Mouse (Mus musculus) heart, embryonic 15.5 days (tissue): Measurements from ENCODE around the gene Tns2. TPM values are rescaled to one million over a fixed set of nuclear protein-coding genes. Genes with fewer than 3 reads are reported as not detected.

Source experiments
- ATAC-seq: fragments of 200-750 bp; cut with Nextera tagmentation; replicated peaks from 2 replicates; pipeline ENCODE4 v1.8.0; 2017; ENCODE audit warnings: low read depth, moderate TSS enrichment; ENCODE audit not compliant: insufficient number of reproducible peaks, insufficient read depth, low FRiP score
- H3K27ac ChIP-seq: fragments of 300-500 bp; sonication (generic); 2 replicates; pipeline ENCODE4 v1.5.1; 2015; ENCODE audit warnings: mild to moderate bottlenecking, inconsistent platforms
- H3K27me3 ChIP-seq: fragments of 300-500 bp; sonication (generic); 2 replicates; pipeline ENCODE4 v1.6.1; 2015; ENCODE audit warnings: inconsistent platforms
- H3K36me3 ChIP-seq: fragments of 300-500 bp; sonication (generic); 2 replicates; pipeline ENCODE4 v1.6.1; 2015; ENCODE audit warnings: mild to moderate bottlenecking, inconsistent platforms
- H3K4me1 ChIP-seq: fragments of 300-500 bp; sonication (generic); replicated peaks from 2 replicates; pipeline ENCODE4 v1.6.1; 2015; ENCODE audit warnings: inconsistent platforms
- H3K4me2 ChIP-seq: fragments of 300-500 bp; sonication (generic); 2 replicates; pipeline ENCODE4 v1.6.1; 2015; ENCODE audit warnings: inconsistent platforms, mild to moderate bottlenecking, moderate library complexity
- H3K4me3 ChIP-seq: fragments of 300-500 bp; sonication (generic); 2 replicates; pipeline ENCODE4 v1.5.1; 2015; ENCODE audit warnings: mild to moderate bottlenecking, inconsistent platforms
- H3K9ac ChIP-seq: fragments of 300-500 bp; sonication (generic); 2 replicates; pipeline ENCODE4 v1.6.1; 2015; ENCODE audit warnings: mild to moderate bottlenecking, inconsistent platforms
- H3K9me3 ChIP-seq: fragments of 300-500 bp; sonication (generic); replicated peaks from 2 replicates; pipeline ENCODE4 v1.6.1; 2016; ENCODE audit warnings: inconsistent platforms
- WGBS: fragments of 180-500 bp; shearing (Covaris S2); methylation state at CpG from one replicate; pipeline ENCODE4 v1.1.7; 2015; ENCODE audit warnings: mixed read lengths; 5-methylcytosine and 5-hydroxymethylcytosine counted together
- polyA plus RNA-seq: library from polyadenylated mRNA; unstranded; fragments of >200 nt; fragmentation: Nextera tagmentation; extraction: Ambion mirVana; gene quantifications from 2 replicates; pipeline ENCODE4 v1.2.1, GENCODE M21; 2015

Tns2 gene
- polyA plus RNA-seq, 1 experiment from 2014 or later, result 31.0 TPM

DNA sequence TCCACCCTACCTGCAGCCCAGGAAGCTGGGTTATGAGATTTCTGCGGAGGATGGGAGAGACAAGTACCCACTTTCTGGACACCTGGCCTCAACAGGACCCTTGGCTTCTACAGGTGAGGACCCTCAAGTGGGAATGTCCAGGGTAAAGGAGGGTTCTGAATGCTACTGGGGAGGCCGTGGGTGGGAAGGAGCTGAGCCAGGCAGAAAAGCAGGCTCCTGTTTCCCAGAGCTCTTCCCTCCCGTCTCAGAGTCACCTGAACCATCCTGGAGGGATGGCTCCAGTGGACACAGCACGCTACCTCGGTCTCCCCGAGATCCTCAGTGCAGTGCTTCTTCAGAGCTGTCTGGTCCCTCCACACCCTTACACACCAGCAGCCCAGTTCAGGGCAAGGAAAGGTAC lies 12.0 kb downstream of the Tns2 start:
- Histone ChIP-seq H3K27ac (no peak overlapping the region), H3K9me3 (no peaks in the 10 kb centered on the region), H3K9ac (no peak overlapping the region), H3K27me3 (no peaks in the 10 kb centered on the region), H3K4me1 (peaks cover 42% of the 10 kb centered on the region), H3K4me3 (no peak overlapping the region), H3K36me3 (peaks cover 93% of the 10 kb centered on the region), H3K4me2 (no peak overlapping the region)
- no peak for ATAC-seq
- WGBS, result 90% methylated on average over 6 of the region's 6 CpGs

DNA sequence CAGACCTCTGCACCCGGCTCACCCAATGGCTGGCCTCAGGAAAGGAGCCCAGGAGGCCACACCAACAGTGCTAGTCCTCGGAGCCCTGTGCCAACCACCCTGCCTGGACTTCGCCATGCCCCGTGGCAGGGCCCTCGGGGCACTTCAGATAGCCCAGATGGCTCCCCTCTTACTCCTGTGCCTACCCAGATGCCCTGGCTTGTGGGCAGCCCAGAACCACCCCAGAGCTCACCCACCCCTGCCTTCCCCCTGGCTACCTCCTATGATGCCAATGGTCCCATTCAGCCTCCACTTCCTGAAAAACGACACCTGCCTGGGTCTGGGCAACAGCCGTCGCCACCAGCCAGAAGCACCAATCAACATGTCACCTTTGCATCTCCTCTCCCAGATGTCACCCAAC lies 12.6 kb downstream of the Tns2 start:
- Histone ChIP-seq H3K9ac (no peak overlapping the region), H3K4me1 (peaks cover 35% of the 10 kb centered on the region), H3K27me3 (no peaks in the 10 kb centered on the region), H3K9me3 (no peaks in the 10 kb centered on the region), H3K27ac (no peak overlapping the region), H3K4me3 (no peak overlapping the region), H3K4me2 (no peak overlapping the region), H3K36me3 (peaks cover 93% of the 10 kb centered on the region)
- 71% methylated on average over 8 of the region's 8 CpGs for WGBS
- no peak for ATAC-seq

DNA sequence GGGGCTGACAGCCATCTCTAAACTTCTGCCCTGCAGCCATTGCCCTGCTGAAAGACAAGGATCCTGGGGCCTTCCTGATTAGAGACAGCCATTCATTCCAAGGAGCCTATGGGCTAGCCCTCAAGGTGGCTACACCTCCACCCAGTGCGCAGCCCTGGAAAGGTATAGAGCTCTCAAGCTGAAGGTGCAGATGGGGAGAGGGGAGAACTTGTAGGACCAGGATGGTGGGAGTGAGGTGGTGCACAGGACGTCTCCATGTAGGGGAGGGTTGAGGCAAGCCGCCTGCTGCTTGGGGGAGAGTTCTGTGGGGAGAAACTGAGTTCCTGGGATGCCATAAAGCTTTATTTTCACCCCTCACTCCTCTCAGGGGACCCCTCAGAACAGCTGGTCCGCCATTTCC lies 13.5 kb downstream of the Tns2 start:
- Histone ChIP-seq H3K9me3 (no peaks in the 10 kb centered on the region), H3K4me3 (no peak overlapping the region), H3K4me2 (no peak overlapping the region), H3K27me3 (no peaks in the 10 kb centered on the region), H3K36me3 (peaks cover 96% of the 10 kb centered on the region), H3K27ac (no peak overlapping the region), H3K9ac (no peak overlapping the region), H3K4me1 (peaks cover 27% of the 10 kb centered on the region)
- WGBS, result 81% methylated on average over 4 of the region's 4 CpGs
- ATAC-seq, result no peak

DNA sequence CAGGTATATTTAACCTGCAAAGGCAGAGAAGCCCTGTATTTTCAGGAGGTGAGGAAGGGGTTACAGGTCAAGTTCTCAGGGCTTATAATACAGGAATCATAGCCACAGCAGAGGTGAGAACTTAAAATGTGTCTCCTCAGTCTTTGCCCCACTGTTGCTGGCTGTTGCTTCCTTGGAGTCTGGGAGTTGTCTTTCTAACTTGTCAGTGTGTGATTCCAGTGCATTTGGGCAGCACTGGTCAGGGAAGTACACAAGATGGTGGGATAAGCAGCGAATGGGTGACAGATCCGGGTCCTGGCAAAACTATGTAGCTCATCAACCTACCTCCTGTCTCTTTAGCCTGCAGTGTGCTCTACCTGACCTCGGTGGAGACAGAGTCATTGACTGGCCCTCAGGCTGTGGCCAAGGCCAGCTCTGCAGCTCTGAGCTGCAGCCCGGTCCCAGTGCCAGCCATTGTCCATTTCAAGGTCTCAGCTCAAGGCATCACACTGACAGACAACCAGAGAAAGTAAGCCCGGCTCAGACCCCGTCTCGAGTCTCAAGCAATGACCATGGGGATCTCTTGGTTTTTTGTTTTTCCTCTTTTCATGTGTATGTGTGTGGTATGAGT lies 14.5 kb downstream of the Tns2 start:
- Histone ChIP-seq H3K36me3 (peaks cover 89% of the 10 kb centered on the region), H3K4me1 (peaks cover 18% of the 10 kb centered on the region), H3K4me3 (no peak overlapping the region), H3K9me3 (no peaks in the 10 kb centered on the region), H3K4me2 (no peak overlapping the region), H3K9ac (no peak overlapping the region), H3K27me3 (no peaks in the 10 kb centered on the region), H3K27ac (no peak overlapping the region)
- no peak for ATAC-seq
- 82% methylated on average over 7 of the region's 7 CpGs for WGBS

DNA sequence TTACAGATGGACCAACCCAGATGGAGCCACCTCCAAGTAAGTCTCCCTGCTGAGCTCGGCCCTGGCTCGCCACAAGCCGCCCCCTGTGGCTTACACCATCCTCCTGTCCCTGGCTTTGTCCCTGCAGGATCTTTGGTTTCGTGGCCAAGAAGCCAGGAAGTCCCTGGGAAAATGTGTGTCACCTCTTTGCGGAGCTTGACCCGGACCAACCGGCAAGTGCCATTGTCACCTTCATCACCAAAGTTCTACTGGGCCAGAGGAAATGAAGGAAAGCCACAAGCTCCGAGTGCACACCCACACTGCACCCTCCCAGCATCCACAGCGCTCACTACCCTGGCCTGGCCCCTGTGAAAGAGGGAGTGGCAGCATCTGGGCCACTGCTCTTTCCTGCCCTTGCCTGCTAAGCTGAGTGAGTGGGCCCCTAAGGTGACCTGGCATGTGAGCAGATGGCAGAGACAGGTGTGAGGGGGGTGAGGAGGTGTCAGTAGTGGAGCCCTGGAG lies 15.6 kb downstream of the Tns2 start:
- WGBS, result 59% methylated on average over 9 of the region's 9 CpGs

DNA sequence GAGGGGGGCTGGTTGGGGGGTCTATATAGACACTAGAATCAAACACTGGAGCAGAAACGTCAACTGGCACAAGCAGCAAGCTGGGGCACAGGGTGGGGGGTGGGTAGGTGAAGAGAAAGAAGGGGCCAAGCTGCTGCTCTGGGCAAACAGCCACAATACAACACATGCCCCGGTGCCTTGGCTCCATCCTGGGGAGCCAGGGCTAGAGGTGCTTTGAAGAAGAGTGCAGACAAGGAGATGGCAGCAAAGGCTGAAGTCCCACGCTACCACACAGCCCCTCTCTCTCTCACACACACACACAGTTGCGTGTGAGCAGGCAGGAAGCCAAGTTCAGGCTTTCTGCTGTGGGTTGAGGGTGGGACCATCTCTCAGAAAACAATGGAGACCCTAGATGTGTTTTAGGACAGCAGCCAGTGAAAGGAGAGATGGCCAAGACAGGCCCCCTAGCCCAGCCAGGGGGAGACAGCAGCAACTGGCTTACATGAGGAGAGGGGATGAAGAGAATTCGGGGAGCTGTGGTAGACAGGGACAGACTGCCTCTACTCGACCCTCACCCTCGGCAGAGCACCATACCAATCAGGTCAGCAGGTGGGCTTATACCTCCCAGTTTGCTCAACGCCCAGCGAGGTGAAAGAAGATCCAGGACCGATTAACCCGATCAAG lies 16.7 kb downstream of the Tns2 start:
- Histone ChIP-seq H3K36me3 (peaks cover 76% of the 10 kb centered on the region), H3K9ac (no peak overlapping the region), H3K27me3 (no peaks in the 10 kb centered on the region), H3K27ac (no peak overlapping the region), H3K4me3 (no peak overlapping the region), H3K4me2 (no peak overlapping the region), H3K4me1 (peaks cover 18% of the 10 kb centered on the region), H3K9me3 (no peaks in the 10 kb centered on the region)
- 73% methylated on average over 11 of the region's 11 CpGs for WGBS
- no peak for ATAC-seq

More for the DNA sequence above, 15.6 kb downstream of the Tns2 start:
- Histone ChIP-seq H3K4me3 (no peak overlapping the region), H3K27me3 (no peaks in the 10 kb centered on the region), H3K27ac (no peak overlapping the region), H3K9ac (no peak overlapping the region), H3K4me2 (no peak overlapping the region), H3K4me1 (peaks cover 18% of the 10 kb centered on the region), H3K36me3 (peaks cover 80% of the 10 kb centered on the region), H3K9me3 (no peaks in the 10 kb centered on the region)
- ATAC-seq, result no peak

DNA sequence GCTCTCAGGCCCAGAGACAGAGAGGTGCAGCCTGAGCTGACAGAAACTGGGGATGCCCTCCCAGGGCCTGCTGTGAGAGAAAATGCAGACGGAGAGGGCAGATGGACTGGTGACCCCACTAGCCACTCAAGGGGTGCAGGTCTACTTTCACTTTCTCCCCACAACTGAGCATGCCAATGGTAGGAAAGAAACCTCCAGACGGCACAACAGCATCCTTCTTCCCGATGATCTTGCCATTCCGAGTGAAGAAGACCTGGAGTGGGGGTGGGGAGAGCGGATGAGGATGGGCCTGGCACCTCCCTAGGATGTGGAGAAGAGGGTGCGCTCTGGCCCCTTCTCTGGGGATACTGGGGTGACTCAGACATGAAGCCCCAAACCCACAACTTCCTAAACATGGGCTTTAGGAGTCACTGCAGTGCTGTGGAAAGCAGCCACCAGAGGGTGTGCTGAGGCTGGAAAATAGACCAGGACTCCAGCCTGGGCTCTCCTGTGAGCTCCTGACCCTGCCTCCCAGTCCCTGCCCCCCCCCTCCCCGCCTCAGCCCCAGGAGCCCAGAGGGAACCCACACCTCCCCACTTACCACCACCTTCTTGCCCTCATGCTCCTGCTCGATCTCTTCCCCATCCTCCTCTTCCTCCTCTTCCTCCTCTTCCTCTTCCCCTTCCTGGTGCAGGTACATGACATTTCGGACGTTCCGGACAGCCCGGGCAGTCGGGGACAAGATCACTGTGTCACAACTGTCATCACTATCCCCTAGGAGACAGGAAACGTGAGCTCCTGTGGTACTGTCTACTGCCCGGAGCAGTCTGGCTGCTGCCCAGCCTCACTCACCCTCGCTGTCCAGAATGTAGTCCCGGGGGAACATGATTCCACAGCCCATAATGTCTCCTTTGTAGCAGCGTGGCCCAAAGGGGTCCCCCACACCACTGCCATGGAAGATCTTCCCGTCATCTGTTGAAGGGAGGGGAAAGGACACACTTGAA lies 17.5 kb downstream of the Tns2 start:
- Histone ChIP-seq H3K36me3 (peaks cover 74% of the 10 kb centered on the region), H3K4me3 (no peak overlapping the region), H3K4me1 (peaks cover 17% of the 10 kb centered on the region), H3K27ac (no peak overlapping the region), H3K27me3 (no peaks in the 10 kb centered on the region), H3K4me2 (no peak overlapping the region), H3K9me3 (no peaks in the 10 kb centered on the region), H3K9ac (no peak overlapping the region)
- no peak; the same call in 1 of the 2 replicates for ATAC-seq
- 64% methylated on average over 19 of the region's 19 CpGs for WGBS

DNA sequence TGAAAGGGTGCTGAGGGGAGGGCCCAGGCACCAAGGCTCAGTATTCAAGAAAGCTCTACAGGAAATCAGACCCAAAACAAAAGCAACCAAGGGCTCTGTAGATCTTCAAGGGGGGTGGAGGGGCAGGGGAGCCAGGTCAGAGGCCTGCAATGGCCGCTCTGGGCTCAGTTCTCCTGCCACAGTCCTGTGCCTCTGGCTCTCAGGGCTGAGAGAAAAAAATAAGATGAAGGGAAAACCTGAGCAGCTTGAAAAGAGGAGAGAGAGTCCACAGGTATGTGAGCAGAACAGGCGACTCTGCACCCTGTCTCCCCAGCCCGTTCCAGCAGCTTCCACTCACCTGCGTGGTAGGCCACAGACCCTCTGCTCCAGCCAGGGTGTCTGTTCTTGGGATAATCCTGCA lies 18.4 kb downstream of the Tns2 start:
- no peaks in the 10 kb centered on the region for H3K9me3 ChIP-seq
- WGBS, result 89% methylated on average over 4 of the region's 4 CpGs
- H3K4me1 ChIP-seq, result peaks cover 13% of the 10 kb centered on the region
- no peaks in the 10 kb centered on the region for H3K27me3 ChIP-seq
- H3K36me3 ChIP-seq, result peaks cover 66% of the 10 kb centered on the region
- H3K27ac ChIP-seq, result no peak overlapping the region
- H3K4me2 ChIP-seq, result no peak overlapping the region
- ATAC-seq, result no peak
- H3K9ac ChIP-seq, result no peak overlapping the region
- H3K4me3 ChIP-seq, result no peak overlapping the region

DNA sequence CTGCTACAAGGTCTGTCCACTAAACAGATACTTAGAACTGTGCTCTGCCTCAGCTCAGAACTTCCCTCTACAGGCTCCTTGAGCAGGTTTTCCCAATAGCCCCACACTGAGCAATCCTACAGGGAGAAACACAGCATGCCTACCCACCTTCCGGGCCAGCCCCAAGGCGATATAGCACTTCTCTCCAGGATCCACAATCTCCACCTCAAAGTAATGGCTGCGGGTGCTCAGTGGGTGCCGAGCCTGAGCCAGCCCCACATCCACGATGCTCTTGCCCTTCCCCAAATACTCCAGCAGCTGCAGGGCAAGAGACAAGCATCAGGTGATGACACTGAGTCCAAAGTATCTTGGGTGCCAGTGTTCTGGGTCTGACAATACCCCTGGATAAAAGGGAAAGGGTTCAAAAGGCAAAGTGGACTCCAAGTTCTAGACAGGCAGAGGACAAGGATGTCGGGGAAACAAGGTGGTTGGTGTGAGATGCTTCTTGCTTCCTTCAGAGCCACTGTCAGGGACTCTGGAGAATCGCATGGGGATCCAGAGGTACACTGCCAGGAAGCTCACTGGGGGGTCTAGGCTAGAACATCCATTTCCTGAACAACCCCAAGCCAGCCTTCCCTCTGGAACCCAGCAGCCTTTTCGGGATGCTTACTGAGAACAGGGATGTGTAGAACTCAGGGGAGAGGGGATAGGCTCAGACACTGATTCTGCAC lies 19.1 kb downstream of the Tns2 start:
- Histone ChIP-seq H3K9ac (no peak overlapping the region), H3K4me3 (no peak overlapping the region), H3K4me1 (peaks cover 11% of the 10 kb centered on the region), H3K4me2 (no peak overlapping the region), H3K36me3 (peaks cover 59% of the 10 kb centered on the region), H3K9me3 (no peaks in the 10 kb centered on the region), H3K27me3 (no peaks in the 10 kb centered on the region), H3K27ac (no peak overlapping the region)
- WGBS, result 71% methylated on average over 8 of the region's 8 CpGs
- no peak for ATAC-seq

DNA sequence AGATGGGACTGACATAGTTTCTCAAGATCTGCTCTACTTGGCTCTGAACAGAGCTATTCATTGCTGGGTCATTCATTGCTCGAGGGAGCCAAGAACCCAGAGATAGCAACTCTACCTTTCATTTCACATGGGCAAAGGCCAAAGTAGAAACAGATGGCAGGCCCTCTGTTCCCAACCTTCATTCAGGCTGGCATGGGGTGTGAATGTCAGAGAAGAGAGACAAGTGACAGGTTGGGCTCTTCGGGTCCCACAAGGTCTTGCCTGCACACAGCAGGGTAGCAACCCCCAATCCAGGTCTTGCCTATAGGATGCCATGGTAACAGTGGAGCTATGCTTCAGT lies 19.6 kb downstream of the Tns2 start:
- ATAC-seq, result no peak
- Histone ChIP-seq H3K4me2 (no peak overlapping the region), H3K9ac (no peak overlapping the region), H3K36me3 (peaks cover 54% of the 10 kb centered on the region), H3K4me3 (no peak overlapping the region), H3K27me3 (no peaks in the 10 kb centered on the region), H3K4me1 (peaks cover 11% of the 10 kb centered on the region), H3K27ac (no peak overlapping the region), H3K9me3 (no peaks in the 10 kb centered on the region)
- WGBS, result 60% methylated on average over 2 of the region's 2 CpGs

DNA sequence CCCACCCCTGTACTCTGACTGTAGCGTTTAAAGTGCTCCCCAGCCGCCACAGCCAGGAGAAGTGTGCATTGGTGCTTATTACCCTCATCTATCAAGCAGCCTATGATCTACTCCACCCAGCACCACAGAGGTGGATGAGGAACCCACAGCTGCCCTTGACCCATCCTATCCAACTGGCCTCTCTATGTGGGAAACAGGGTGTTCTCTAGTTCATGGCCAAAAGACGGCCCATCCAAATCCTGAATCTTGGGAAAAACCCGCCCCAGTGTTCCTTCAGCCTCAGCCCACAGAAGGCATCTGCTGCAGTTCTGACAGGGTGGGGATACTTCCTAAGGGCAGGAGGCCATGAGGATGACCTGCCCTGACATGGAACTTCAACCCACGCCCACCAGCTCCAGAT lies 20.3 kb downstream of the Tns2 start:
- WGBS, result 65% methylated on average over 5 of the region's 5 CpGs
- H3K27me3 ChIP-seq, result no peaks in the 10 kb centered on the region

More for the DNA sequence above, 20.3 kb downstream of the Tns2 start:
- Histone ChIP-seq H3K9me3 (no peaks in the 10 kb centered on the region), H3K4me3 (no peak overlapping the region), H3K9ac (no peak overlapping the region), H3K4me1 (peaks cover 11% of the 10 kb centered on the region), H3K27ac (no peak overlapping the region), H3K36me3 (peaks cover 47% of the 10 kb centered on the region), H3K4me2 (no peak overlapping the region)
- ATAC-seq, result no peak
